Mouse (Mus musculus): ENCODE data around the gene Gm49383. TPM values are rescaled to one million over a fixed set of nuclear protein-coding genes. Genes with fewer than 3 reads are reported as not detected.

The Gm49383 gene
- polyA plus RNA-seq, 1 experiment from 2014 or later: 29.6 TPM

- ATAC-seq (ENCODE audit: insufficient number of reproducible peaks, insufficient read depth, low FRiP score, low read depth): no peak
- Histone ChIP-seq H3K27ac (ENCODE audit: low read length) (no peak overlapping the region), H3K4me3 (ENCODE audit: low read depth, low read length) (no peak overlapping the region), H3K4me2 (replicated peaks; ENCODE audit: low read depth, low read length) (no peak overlapping the region), H3K4me1 (ENCODE audit: control insufficient read depth, insufficient read depth, low read length) (peaks cover 9% of the 10 kb centered on the region), H3K9ac (replicated peaks; ENCODE audit: low read depth, low read length) (no peak overlapping the region), H3K36me3 (ENCODE audit: control insufficient read depth, insufficient read depth, low read length) (peaks cover 18% of the 10 kb centered on the region), H3K9me3 (ENCODE audit: control insufficient read depth, low read depth, low read length) (no peaks in the 10 kb centered on the region), H3K27me3 (ENCODE audit: control insufficient read depth, insufficient read depth, low read length) (no peaks in the 10 kb centered on the region)
- 97% methylated on average over 1 of the region's 1 CpGs for WGBS
Measured at GRCm38 (mm10) chr12:69190522-69190921, 6.4 kb downstream of the Gm49383 start.

- WGBS: 90% methylated on average over 9 of the region's 9 CpGs
- Histone ChIP-seq H3K4me1 (ENCODE audit: control insufficient read depth, insufficient read depth, low read length) (peaks cover 13% of the 10 kb centered on the region), H3K27me3 (ENCODE audit: control insufficient read depth, insufficient read depth, low read length) (no peaks in the 10 kb centered on the region), H3K9me3 (ENCODE audit: control insufficient read depth, low read depth, low read length) (no peaks in the 10 kb centered on the region), H3K4me3 (ENCODE audit: low read depth, low read length) (no peak overlapping the region), H3K36me3 (ENCODE audit: control insufficient read depth, insufficient read depth, low read length) (peaks cover 18% of the 10 kb centered on the region), H3K4me2 (replicated peaks; ENCODE audit: low read depth, low read length) (no peak overlapping the region), H3K27ac (ENCODE audit: low read length) (no peak overlapping the region), H3K9ac (replicated peaks; ENCODE audit: low read depth, low read length) (no peak overlapping the region)
- ATAC-seq (ENCODE audit: insufficient number of reproducible peaks, insufficient read depth, low FRiP score, low read depth): no peak
Measured at GRCm38 (mm10) chr12:69190074-69190473, 6.8 kb downstream of the Gm49383 start.

GRCm38 (mm10) chr12:69186811-69187471, 10.0 kb downstream of the Gm49383 start:
- ATAC-seq (ENCODE audit: insufficient number of reproducible peaks, insufficient read depth, low FRiP score, low read depth): no peak
- Histone ChIP-seq H3K9me3 (ENCODE audit: control insufficient read depth, low read depth, low read length) (no peaks in the 10 kb centered on the region), H3K4me1 (ENCODE audit: control insufficient read depth, insufficient read depth, low read length) (peaks cover 15% of the 10 kb centered on the region), H3K27ac (ENCODE audit: low read length) (no peak overlapping the region), H3K27me3 (ENCODE audit: control insufficient read depth, insufficient read depth, low read length) (no peaks in the 10 kb centered on the region), H3K4me2 (replicated peaks; ENCODE audit: low read depth, low read length) (no peak overlapping the region), H3K36me3 (ENCODE audit: control insufficient read depth, insufficient read depth, low read length) (peaks cover 16% of the 10 kb centered on the region), H3K4me3 (ENCODE audit: low read depth, low read length) (no peak overlapping the region), H3K9ac (replicated peaks; ENCODE audit: low read depth, low read length) (no peak overlapping the region)
- WGBS: 71% methylated on average over 5 of the region's 5 CpGs

GRCm38 (mm10) chr12:69185371-69185770, 11.5 kb downstream of the Gm49383 start:
- peaks cover 15% of the 10 kb centered on the region for H3K4me1 ChIP-seq (ENCODE audit: control insufficient read depth, insufficient read depth, low read length)
- ATAC-seq (ENCODE audit: insufficient number of reproducible peaks, insufficient read depth, low FRiP score, low read depth): no peak
- peak overlapping the region; percentile 84; the same call in 1 of the 2 replicates for H3K9ac ChIP-seq (replicated peaks; ENCODE audit: low read depth, low read length)
- H3K36me3 ChIP-seq (ENCODE audit: control insufficient read depth, insufficient read depth, low read length): peaks cover 18% of the 10 kb centered on the region
- no peaks in the 10 kb centered on the region for H3K9me3 ChIP-seq (ENCODE audit: control insufficient read depth, low read depth, low read length)
- H3K4me2 ChIP-seq (replicated peaks; ENCODE audit: low read depth, low read length): peak overlapping the region; percentile 94
- no peak overlapping the region for H3K27ac ChIP-seq (ENCODE audit: low read length)
- peak overlapping the region; percentile 76 for H3K4me3 ChIP-seq (ENCODE audit: low read depth, low read length)
- WGBS: 78% methylated on average over 7 of the region's 7 CpGs
- no peaks in the 10 kb centered on the region for H3K27me3 ChIP-seq (ENCODE audit: control insufficient read depth, insufficient read depth, low read length)

GRCm38 (mm10) chr12:69184342-69185295, 12.3 kb downstream of the Gm49383 start:
- Histone ChIP-seq H3K4me2 (replicated peaks; ENCODE audit: low read depth, low read length) (peak overlapping the region; percentile 94), H3K4me1 (ENCODE audit: control insufficient read depth, insufficient read depth, low read length) (peaks cover 15% of the 10 kb centered on the region), H3K27ac (ENCODE audit: low read length) (peak overlapping the region; percentile 85; the same call in 1 of the 2 replicates), H3K9ac (replicated peaks; ENCODE audit: low read depth, low read length) (peak overlapping the region; percentile 84), H3K9me3 (ENCODE audit: control insufficient read depth, low read depth, low read length) (no peaks in the 10 kb centered on the region), H3K27me3 (ENCODE audit: control insufficient read depth, insufficient read depth, low read length) (no peaks in the 10 kb centered on the region), H3K36me3 (ENCODE audit: control insufficient read depth, insufficient read depth, low read length) (peaks cover 12% of the 10 kb centered on the region), H3K4me3 (ENCODE audit: low read depth, low read length) (peak overlapping the region; percentile 76)
- ATAC-seq (ENCODE audit: insufficient number of reproducible peaks, insufficient read depth, low FRiP score, low read depth): peak; percentile 59; the same call in 1 of the 2 replicates
- WGBS: 2% methylated on average over 75 of the region's 86 CpGs

- peak within 1 kb of the TSS; percentile 76 for H3K4me3 ChIP-seq (ENCODE audit: low read depth, low read length)
- WGBS: under 1% methylated on average over 84 of the region's 84 CpGs
- peaks cover 15% of the 10 kb centered on the region for H3K4me1 ChIP-seq (ENCODE audit: control insufficient read depth, insufficient read depth, low read length)
- ATAC-seq (ENCODE audit: insufficient number of reproducible peaks, insufficient read depth, low FRiP score, low read depth): peak; percentile 98
- peaks cover 12% of the 10 kb centered on the region for H3K36me3 ChIP-seq (ENCODE audit: control insufficient read depth, insufficient read depth, low read length)
- H3K27ac ChIP-seq (ENCODE audit: low read length): peak within 1 kb of the TSS; percentile 85; the same call in 1 of the 2 replicates
- peak within 1 kb of the TSS; percentile 94 for H3K4me2 ChIP-seq (replicated peaks; ENCODE audit: low read depth, low read length)
- H3K27me3 ChIP-seq (ENCODE audit: control insufficient read depth, insufficient read depth, low read length): no peaks in the 10 kb centered on the region
- peak within 1 kb of the TSS; percentile 84 for H3K9ac ChIP-seq (replicated peaks; ENCODE audit: low read depth, low read length)
- H3K9me3 ChIP-seq (ENCODE audit: control insufficient read depth, low read depth, low read length): no peaks in the 10 kb centered on the region
Measured at GRCm38 (mm10) chr12:69183583-69184308, 13.2 kb downstream of the Gm49383 start, which contains the start of the genes Rpl36al and Mgat2. Gene Rpl36al, minus strand, starts transcription at chr12:69184083. Gene Mgat2, plus strand, starts transcription at chr12:69184157.

- H3K4me2 ChIP-seq (replicated peaks; ENCODE audit: low read depth, low read length): no peak overlapping the region
- H3K9ac ChIP-seq (replicated peaks; ENCODE audit: low read depth, low read length): no peak overlapping the region
- no peaks in the 10 kb centered on the region for H3K9me3 ChIP-seq (ENCODE audit: control insufficient read depth, low read depth, low read length)
- H3K27ac ChIP-seq (ENCODE audit: low read length): no peak overlapping the region
- peaks cover 7% of the 10 kb centered on the region for H3K36me3 ChIP-seq (ENCODE audit: control insufficient read depth, insufficient read depth, low read length)
- peaks cover 9% of the 10 kb centered on the region for H3K4me1 ChIP-seq (ENCODE audit: control insufficient read depth, insufficient read depth, low read length)
- 91% methylated on average over 4 of the region's 4 CpGs for WGBS
- ATAC-seq (ENCODE audit: insufficient number of reproducible peaks, insufficient read depth, low FRiP score, low read depth): no peak
- no peaks in the 10 kb centered on the region for H3K27me3 ChIP-seq (ENCODE audit: control insufficient read depth, insufficient read depth, low read length)
- H3K4me3 ChIP-seq (ENCODE audit: low read depth, low read length): no peak overlapping the region
Measured at GRCm38 (mm10) chr12:69181800-69182199, 15.1 kb downstream of the Gm49383 start.

- no peak overlapping the region for H3K4me3 ChIP-seq (ENCODE audit: low read depth, low read length)
- no peaks in the 10 kb centered on the region for H3K27me3 ChIP-seq (ENCODE audit: control insufficient read depth, insufficient read depth, low read length)
- H3K36me3 ChIP-seq (ENCODE audit: control insufficient read depth, insufficient read depth, low read length): peaks cover 15% of the 10 kb centered on the region
- H3K4me2 ChIP-seq (replicated peaks; ENCODE audit: low read depth, low read length): no peak overlapping the region
- no peak overlapping the region for H3K27ac ChIP-seq (ENCODE audit: low read length)
- H3K9me3 ChIP-seq (ENCODE audit: control insufficient read depth, low read depth, low read length): no peaks in the 10 kb centered on the region
- no peaks in the 10 kb centered on the region for H3K4me1 ChIP-seq (ENCODE audit: control insufficient read depth, insufficient read depth, low read length)
- 62% methylated on average over 12 of the region's 12 CpGs for WGBS
- ATAC-seq (ENCODE audit: insufficient number of reproducible peaks, insufficient read depth, low FRiP score, low read depth): no peak
- H3K9ac ChIP-seq (replicated peaks; ENCODE audit: low read depth, low read length): no peak overlapping the region
Measured at GRCm38 (mm10) chr12:69179371-69179770, 17.5 kb downstream of the Gm49383 start.
